Mouse (Mus musculus) activated CD4-positive, CD25-positive, alpha-beta regulatory T cell, adult 4 months (primary cell): ENCODE data around the gene Nlrp9b. TPM values are rescaled to one million over a fixed set of nuclear protein-coding genes. Genes with fewer than 3 reads are reported as not detected.

Experiments used
- polyA plus RNA-seq, 2 experiments: library from polyadenylated mRNA; unstranded; fragments of 100-300 nt; shearing (Covaris generic); gene quantifications; one replicate each; pipeline ENCODE4 v1.2.1; 2017

The Nlrp9b gene
- polyA plus RNA-seq, 2 experiments from 2014 or later: not detected

Other genes starting within 250 kb of the Nlrp9b start
- under 1 TPM in 1 of 2 experiments, not detected in 1; 0.56 TPM for gene Nectin2, start 241.0 kb upstream of the Nlrp9b start, polyA plus RNA-seq
- 1 to 10 TPM; 1.4 to 1.6 TPM for gene Bcam, start 220.4 kb upstream of the Nlrp9b start, polyA plus RNA-seq
- gene Cblc, start 194.7 kb upstream of the Nlrp9b start, polyA plus RNA-seq: not detected
- 10 to 100 TPM; 15.9 to 19.5 TPM for gene Bcl3, start 168.7 kb upstream of the Nlrp9b start, polyA plus RNA-seq
- gene Gm19345, start 139.5 kb upstream of the Nlrp9b start, polyA plus RNA-seq: not detected
- gene Ceacam16, start 130.2 kb upstream of the Nlrp9b start, polyA plus RNA-seq: under 1 TPM in 1 of 2 experiments, not detected in 1; 0.40 TPM
- gene Ceacam19, start 103.5 kb upstream of the Nlrp9b start, polyA plus RNA-seq: not detected
- 10 to 100 TPM; 17.4 to 24.1 TPM for gene Pvr, start 70.3 kb upstream of the Nlrp9b start, polyA plus RNA-seq
- 1 to 10 TPM; 7.5 to 8.9 TPM for gene Igsf23, start 40.7 kb upstream of the Nlrp9b start, polyA plus RNA-seq
- gene Ceacam20, start 26.1 kb upstream of the Nlrp9b start, polyA plus RNA-seq: not detected
- under 1 TPM in 1 of 2 experiments, not detected in 1; 0.24 TPM for gene Vmn1r91, start 108.2 kb downstream of the Nlrp9b start, polyA plus RNA-seq
- gene Gm16442, start 131.1 kb downstream of the Nlrp9b start, polyA plus RNA-seq: not detected
- not detected for gene Vmn1r93, start 147.6 kb downstream of the Nlrp9b start, polyA plus RNA-seq
- not detected for gene Vmn1r94, start 176.9 kb downstream of the Nlrp9b start, polyA plus RNA-seq
- gene Vmn1r95, start 202.2 kb downstream of the Nlrp9b start, polyA plus RNA-seq: not detected
- gene Gm6164, start 214.1 kb downstream of the Nlrp9b start, polyA plus RNA-seq: not detected
- not detected for gene Gm4498, start 242.4 kb downstream of the Nlrp9b start, polyA plus RNA-seq